Mouse (Mus musculus) testis, adult 2 months (tissue): Measurements from ENCODE around the gene Olfr340.
"Not testable (repeated sequence)": the region's sequence is repeated elsewhere in the genome, so short reads cannot be mapped to it uniquely, and the experiment has no call there.

ENCODE experiments used
- CTCF ChIP-seq: fragments of 200-500 bp; IDR thresholded peaks from 2 replicates; pipeline ENCODE4 v1.5.1; 2012; ENCODE audit warnings: low read depth, mild to moderate bottlenecking, inconsistent platforms, low read length, moderate library complexity; ENCODE audit not compliant: control insufficient read depth, insufficient read depth, insufficient replicate concordance
- POLR2A ChIP-seq: fragments of 200-500 bp; IDR thresholded peaks from 2 replicates; pipeline ENCODE4 v1.6.1; 2012; ENCODE audit warnings: low read depth, mild to moderate bottlenecking, inconsistent platforms, low read length, moderate library complexity; ENCODE audit not compliant: control insufficient read depth

- TF ChIP-seq POLR2A, CTCF: not testable (repeated sequence)
Measured at GRCm38 (mm10) chr2:36415591-36415990, 36.8 kb upstream of the Olfr340 start.
